Mouse (Mus musculus) lung, embryonic 14.5 days (tissue): ENCODE measurements at regions not wholly inside any gene's neighbourhood (a gene's known extent, or its start where the extent isn't known, plus 50 kb on each side); places are given as distances from the start of the nearest gene placed in this dataset.

Source experiments
- ATAC-seq: fragments of 200-750 bp; cut with Nextera tagmentation; 2 replicates; pipeline ENCODE4 v1.8.0; 2017; ENCODE audit warnings: mild to moderate bottlenecking, moderate TSS enrichment, moderate library complexity; ENCODE audit not compliant: insufficient read depth
- DNase-seq: peaks from one replicate; pipeline ENCODE4 v3.0.0-alpha.2; 2015
- H3K27ac ChIP-seq: fragments of 300-500 bp; sonication (generic); 2 replicates; pipeline ENCODE4 v1.5.1; 2014; ENCODE audit warnings: low read depth, mild to moderate bottlenecking, moderate library complexity
- H3K27me3 ChIP-seq: fragments of 300-500 bp; sonication (generic); 2 replicates; pipeline ENCODE4 v1.6.1; 2014; ENCODE audit warnings: low read length, control low read depth; ENCODE audit not compliant: insufficient read depth
- H3K36me3 ChIP-seq: fragments of 300-500 bp; sonication (generic); 2 replicates; pipeline ENCODE4 v1.6.1; 2014; ENCODE audit warnings: control low read depth; ENCODE audit not compliant: insufficient read depth
- H3K4me1 ChIP-seq: fragments of 300-500 bp; sonication (generic); 2 replicates; pipeline ENCODE4 v1.6.1; 2014; ENCODE audit warnings: antibody characterized with exemption, control low read depth; ENCODE audit not compliant: insufficient read depth
- H3K4me2 ChIP-seq: fragments of 300-500 bp; sonication (generic); 2 replicates; pipeline ENCODE4 v1.6.1; 2014; ENCODE audit warnings: mild to moderate bottlenecking
- H3K4me3 ChIP-seq: fragments of 300-500 bp; sonication (generic); 2 replicates; pipeline ENCODE4 v1.5.1; 2014; ENCODE audit warnings: low read depth, low read length
- H3K9ac ChIP-seq: fragments of 300-500 bp; sonication (generic); 2 replicates; pipeline ENCODE4 v1.6.1; 2014
- H3K9me3 ChIP-seq: fragments of 300-500 bp; sonication (generic); 2 replicates; pipeline ENCODE4 v1.6.1; 2016; ENCODE audit warnings: low read depth, low read length, control low read depth
- CTCF ChIP-seq: IDR thresholded peaks from 2 replicates; pipeline ENCODE4 v1.5.1; 2016; ENCODE audit warnings: antibody characterized with exemption, low read depth
- WGBS: fragments of 180-500 bp; shearing (Covaris S2); extraction: QIAGEN DNeasy Blood & Tissue Kit; methylation state at CpG from one replicate; pipeline ENCODE4 v1.1.7; 2014; 5-methylcytosine and 5-hydroxymethylcytosine counted together

GRCm38 (mm10) chr5:100244811-100245210, 85.2 kb upstream of the Tmem150c start:
- H3K27me3 ChIP-seq = no peaks in the 10 kb centered on the region
- 0 out of 2 replicates have a peak, but pooled peaks cover 6% of the 10 kb centered on the region for H3K9me3 ChIP-seq
- H3K27ac ChIP-seq = no peak overlapping the region
- no peaks in the 10 kb centered on the region for H3K4me1 ChIP-seq
- H3K4me3 ChIP-seq = no peak overlapping the region
- DNase-seq = no peak
- no peaks in the 10 kb centered on the region for H3K36me3 ChIP-seq
- WGBS = 32% methylated on average over 3 of the region's 3 CpGs
- no peak overlapping the region for H3K9ac ChIP-seq
- ATAC-seq = no peak
- no peak for TF ChIP-seq CTCF
- no peak overlapping the region for H3K4me2 ChIP-seq

DNA sequence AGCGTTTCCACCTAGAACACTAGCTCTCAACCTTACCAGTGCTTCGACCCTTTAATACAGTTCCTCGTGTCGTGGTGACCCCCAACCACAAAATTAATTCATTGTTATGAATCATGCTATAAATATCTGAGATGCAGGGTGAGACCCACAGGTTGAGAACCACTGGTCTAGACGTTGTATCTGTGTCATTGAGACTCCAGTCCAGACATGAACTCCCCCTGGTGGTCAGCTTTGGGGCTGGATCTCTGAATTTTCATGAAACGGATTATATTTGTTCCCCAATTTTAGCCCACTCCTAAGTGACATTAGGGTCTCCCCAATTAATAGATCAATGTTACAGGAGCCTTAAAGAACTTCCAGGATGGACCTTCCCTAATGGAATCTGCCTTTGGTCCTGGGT, 81.3 kb upstream of the Tmem150c start:
- peak; percentile 70 for DNase-seq
- Histone ChIP-seq H3K4me2 (no peak overlapping the region), H3K27ac (no peak overlapping the region), H3K27me3 (no peaks in the 10 kb centered on the region), H3K4me3 (no peak overlapping the region), H3K4me1 (no peaks in the 10 kb centered on the region), H3K9ac (no peak overlapping the region), H3K9me3 (0 out of 2 replicates have a peak, but pooled peaks cover 6% of the 10 kb centered on the region), H3K36me3 (no peaks in the 10 kb centered on the region)
- peak; percentile 65 for TF ChIP-seq CTCF
- 71% methylated on average over 6 of the region's 6 CpGs for WGBS
- no peak for ATAC-seq

DNA sequence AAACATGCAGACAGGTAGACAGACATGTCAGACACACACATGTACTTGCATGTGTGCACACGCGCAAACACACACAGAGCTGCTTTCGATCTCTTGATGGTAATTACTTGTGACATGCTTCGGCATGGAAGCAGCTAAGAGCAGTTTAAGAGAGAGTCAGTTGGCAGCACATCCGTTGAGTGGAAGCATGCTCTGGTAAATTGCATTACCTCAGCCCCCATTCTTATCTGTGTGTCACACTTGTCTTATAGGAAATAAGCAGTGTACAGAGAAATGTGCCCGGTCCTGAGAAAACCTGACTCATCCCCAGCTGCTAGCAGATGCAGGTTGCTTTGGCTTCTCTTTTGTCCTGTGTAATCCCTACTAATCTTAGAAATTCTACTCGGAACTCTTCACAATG, 80.0 kb upstream of the Tmem150c start:
- DNase-seq (no peak), ATAC-seq (no peak)
- Histone ChIP-seq H3K9ac (no peak overlapping the region), H3K4me2 (no peak overlapping the region), H3K27me3 (no peaks in the 10 kb centered on the region), H3K36me3 (no peaks in the 10 kb centered on the region), H3K4me1 (no peaks in the 10 kb centered on the region), H3K9me3 (0 out of 2 replicates have a peak, but pooled peaks cover 6% of the 10 kb centered on the region), H3K4me3 (no peak overlapping the region), H3K27ac (no peak overlapping the region)
- TF ChIP-seq CTCF = no peak
- 69% methylated on average over 7 of the region's 7 CpGs for WGBS

- no peak for DNase-seq
- TF ChIP-seq CTCF = no peak
- 79% methylated on average over 15 of the region's 15 CpGs for WGBS
- Histone ChIP-seq H3K4me3 (no peak overlapping the region), H3K27me3 (no peaks in the 10 kb centered on the region), H3K4me1 (no peaks in the 10 kb centered on the region), H3K27ac (no peak overlapping the region), H3K9ac (no peak overlapping the region), H3K9me3 (0 out of 2 replicates have a peak, but pooled peaks cover 6% of the 10 kb centered on the region), H3K36me3 (no peaks in the 10 kb centered on the region), H3K4me2 (no peak overlapping the region)
- no peak for ATAC-seq
Measured at GRCm38 (mm10) chr5:100238287-100239036, 78.9 kb upstream of the Tmem150c start.

- no peaks in the 10 kb centered on the region for H3K36me3 ChIP-seq
- no peak overlapping the region for H3K4me3 ChIP-seq
- 0 out of 2 replicates have a peak, but pooled peaks cover 6% of the 10 kb centered on the region for H3K9me3 ChIP-seq
- 86% methylated on average over 12 of the region's 12 CpGs for WGBS
- no peak for TF ChIP-seq CTCF
- ATAC-seq (no peak), DNase-seq (no peak)
- H3K4me1 ChIP-seq = no peaks in the 10 kb centered on the region
- no peak overlapping the region for H3K4me2 ChIP-seq
- no peaks in the 10 kb centered on the region for H3K27me3 ChIP-seq
- no peak overlapping the region for H3K9ac ChIP-seq
- H3K27ac ChIP-seq = no peak overlapping the region
Measured at GRCm38 (mm10) chr5:100237674-100238278, 78.2 kb upstream of the Tmem150c start.

- WGBS = 64% methylated on average over 17 of the region's 17 CpGs
- no peak for TF ChIP-seq CTCF
- peak; percentile 56 for DNase-seq
Measured at GRCm38 (mm10) chr5:100236277-100236676, 76.7 kb upstream of the Tmem150c start.

GRCm38 (mm10) chr5:100232076-100232475, 72.5 kb upstream of the Tmem150c start:
- H3K27ac ChIP-seq = no peak overlapping the region
- H3K9ac ChIP-seq = no peak overlapping the region
- WGBS = 74% methylated on average over 7 of the region's 7 CpGs

More at GRCm38 (mm10) chr5:100236277-100236676, 76.7 kb upstream of the Tmem150c start:
- Histone ChIP-seq H3K4me2 (no peak overlapping the region), H3K4me1 (no peaks in the 10 kb centered on the region), H3K36me3 (no peaks in the 10 kb centered on the region), H3K9ac (no peak overlapping the region), H3K27me3 (no peaks in the 10 kb centered on the region), H3K27ac (no peak overlapping the region), H3K9me3 (no peaks in the 10 kb centered on the region), H3K4me3 (no peak overlapping the region)
- no peak for ATAC-seq

More at GRCm38 (mm10) chr5:100232076-100232475, 72.5 kb upstream of the Tmem150c start:
- DNase-seq = no peak
- no peak for ATAC-seq
- Histone ChIP-seq H3K36me3 (no peaks in the 10 kb centered on the region), H3K27me3 (no peaks in the 10 kb centered on the region), H3K4me2 (no peak overlapping the region), H3K4me1 (no peaks in the 10 kb centered on the region), H3K4me3 (no peak overlapping the region), H3K9me3 (no peaks in the 10 kb centered on the region)
- no peak for TF ChIP-seq CTCF
